Mouse (Mus musculus) olfactory bulb, adult 2 months (tissue): ENCODE measurements around the gene Grm7.

Experiments used
- CTCF ChIP-seq: fragments of 200-500 bp; IDR thresholded peaks from 2 replicates; pipeline ENCODE4 v1.5.1; 2012; ENCODE audit warnings: low read depth, mild to moderate bottlenecking, low read length, moderate library complexity; ENCODE audit not compliant: insufficient read depth
- POLR2A ChIP-seq: fragments of 200-500 bp; IDR thresholded peaks from 2 replicates; pipeline ENCODE4 v1.6.1; 2012; ENCODE audit warnings: mild to moderate bottlenecking, low read depth, low read length, moderate library complexity; ENCODE audit not compliant: insufficient read depth

GRCm38 (mm10) chr6:111221083-111221729 is 575.8 kb downstream of the Grm7 start:
- TF ChIP-seq CTCF (no peak), POLR2A (no peak)
